Mouse (Mus musculus): ENCODE data around the gene Tysnd1. TPM values are rescaled to one million over a fixed set of nuclear protein-coding genes. Genes with fewer than 3 reads are reported as not detected.
A peak's percentile ranks its signal among the peaks of the same experiment; 100 is the strongest.

Tysnd1 gene
- 26.7 and 29.0 TPM in 2 replicates for polyA plus RNA-seq (2015; fragmentation: Nextera tagmentation; extraction: Ambion mirVana)

- Histone ChIP-seq H3K36me3 (peaks cover 61% of the 10 kb centered on the region), H3K9me3 (no peaks in the 10 kb centered on the region), H3K4me3 (peak within 1 kb of the TSS; percentile 85), H3K4me1 (replicated peaks) (peaks cover 31% of the 10 kb centered on the region), H3K27me3 (no peaks in the 10 kb centered on the region), H3K4me2 (peak within 1 kb of the TSS; percentile 100), H3K27ac (replicated peaks) (peak within 1 kb of the TSS; percentile 39), H3K9ac (peak within 1 kb of the TSS; percentile 78)
- ATAC-seq (ENCODE audit: low read depth) = peak; percentile 98
- 1% methylated on average over 42 of the region's 42 CpGs for WGBS
Observed at GRCm38 (mm10) chr10:61694870-61695670, at the start of gene Tysnd1. Gene Tysnd1 (plus strand): TSS chr10:61695514.

GRCm38 (mm10) chr10:61646557-61646956 is 48.8 kb upstream of the Tysnd1 start:
- no peaks in the 10 kb centered on the region for H3K27me3 ChIP-seq
- no peak overlapping the region for H3K27ac ChIP-seq (replicated peaks)
- no peaks in the 10 kb centered on the region for H3K9me3 ChIP-seq
- 59% methylated on average over 7 of the region's 7 CpGs for WGBS
- ATAC-seq (ENCODE audit: low read depth) = no peak
- H3K9ac ChIP-seq = no peak overlapping the region
- peaks cover 23% of the 10 kb centered on the region for H3K4me1 ChIP-seq (replicated peaks)
- no peak overlapping the region for H3K4me3 ChIP-seq
- 0 out of 2 replicates have a peak, but pooled peaks cover under 1% of the 10 kb centered on the region for H3K36me3 ChIP-seq
- no peak overlapping the region for H3K4me2 ChIP-seq

- H3K9ac ChIP-seq = peak within 1 kb of the TSS; percentile 90
- peak; percentile 99 for ATAC-seq (ENCODE audit: low read depth)
- H3K36me3 ChIP-seq = peaks cover 13% of the 10 kb centered on the region; the same call in 1 of the 2 replicates
- peak within 1 kb of the TSS; percentile 82 for H3K4me3 ChIP-seq
- no peaks in the 10 kb centered on the region for H3K9me3 ChIP-seq
- H3K4me1 ChIP-seq (replicated peaks) = peaks cover 23% of the 10 kb centered on the region
- no peaks in the 10 kb centered on the region for H3K27me3 ChIP-seq
- peak within 1 kb of the TSS; percentile 89 for H3K27ac ChIP-seq (replicated peaks)
- 3% methylated on average over 46 of the region's 50 CpGs for WGBS
- H3K4me2 ChIP-seq = peak within 1 kb of the TSS; percentile 92
Observed at GRCm38 (mm10) chr10:61647790-61648736, 47.3 kb upstream of the Tysnd1 start, which contains the start of gene Ppa1. Gene Ppa1 (plus strand): TSS chr10:61648552.

- H3K27me3 ChIP-seq = no peaks in the 10 kb centered on the region
- H3K4me1 ChIP-seq (replicated peaks) = peaks cover 23% of the 10 kb centered on the region
- H3K9ac ChIP-seq = peak overlapping the region; percentile 90
- H3K36me3 ChIP-seq = peaks cover 22% of the 10 kb centered on the region
- H3K4me3 ChIP-seq = peak overlapping the region; percentile 82
- H3K27ac ChIP-seq (replicated peaks) = peak overlapping the region; percentile 89
- peak; percentile 78 for ATAC-seq (ENCODE audit: low read depth)
- 1% methylated on average over 45 of the region's 49 CpGs for WGBS
- H3K9me3 ChIP-seq = no peaks in the 10 kb centered on the region
- peak overlapping the region; percentile 92 for H3K4me2 ChIP-seq
Observed at GRCm38 (mm10) chr10:61648737-61649645, 46.3 kb upstream of the Tysnd1 start.

- Histone ChIP-seq H3K36me3 (peaks cover 42% of the 10 kb centered on the region), H3K27ac (replicated peaks) (no peak overlapping the region)
- 93% methylated on average over 4 of the region's 4 CpGs for WGBS
Observed at GRCm38 (mm10) chr10:61654105-61654504, 41.2 kb upstream of the Tysnd1 start.

GRCm38 (mm10) chr10:61654691-61655090 is 40.6 kb upstream of the Tysnd1 start:
- Histone ChIP-seq H3K4me2 (no peak overlapping the region), H3K36me3 (peaks cover 48% of the 10 kb centered on the region), H3K4me1 (replicated peaks) (peaks cover 11% of the 10 kb centered on the region; the same call in 1 of the 2 replicates), H3K27me3 (no peaks in the 10 kb centered on the region), H3K9ac (no peak overlapping the region), H3K9me3 (no peaks in the 10 kb centered on the region), H3K27ac (replicated peaks) (no peak overlapping the region), H3K4me3 (no peak overlapping the region)
- no peak for ATAC-seq (ENCODE audit: low read depth)
- 94% methylated on average over 7 of the region's 7 CpGs for WGBS

More at GRCm38 (mm10) chr10:61654105-61654504, 41.2 kb upstream of the Tysnd1 start:
- Histone ChIP-seq H3K4me1 (replicated peaks) (peaks cover 17% of the 10 kb centered on the region), H3K4me3 (no peak overlapping the region), H3K9me3 (no peaks in the 10 kb centered on the region), H3K4me2 (no peak overlapping the region), H3K27me3 (no peaks in the 10 kb centered on the region), H3K9ac (no peak overlapping the region)
- ATAC-seq (ENCODE audit: low read depth) = no peak

- 99% methylated on average over 3 of the region's 3 CpGs for WGBS
- Histone ChIP-seq H3K27me3 (no peaks in the 10 kb centered on the region), H3K36me3 (peaks cover 53% of the 10 kb centered on the region), H3K4me1 (replicated peaks) (peaks cover 6% of the 10 kb centered on the region; the same call in 1 of the 2 replicates), H3K4me2 (no peak overlapping the region), H3K9me3 (no peaks in the 10 kb centered on the region), H3K4me3 (no peak overlapping the region), H3K27ac (replicated peaks) (no peak overlapping the region), H3K9ac (no peak overlapping the region)
- ATAC-seq (ENCODE audit: low read depth) = no peak
Observed at GRCm38 (mm10) chr10:61655188-61655587, 40.1 kb upstream of the Tysnd1 start.

GRCm38 (mm10) chr10:61656928-61657882 is 38.1 kb upstream of the Tysnd1 start:
- no peak for ATAC-seq (ENCODE audit: low read depth)
- Histone ChIP-seq H3K4me1 (replicated peaks) (peaks cover 11% of the 10 kb centered on the region), H3K36me3 (peaks cover 58% of the 10 kb centered on the region), H3K9ac (no peak overlapping the region), H3K27ac (replicated peaks) (no peak overlapping the region), H3K4me2 (no peak overlapping the region), H3K9me3 (no peaks in the 10 kb centered on the region), H3K4me3 (no peak overlapping the region), H3K27me3 (no peaks in the 10 kb centered on the region)
- WGBS = 92% methylated on average over 18 of the region's 18 CpGs

GRCm38 (mm10) chr10:61657985-61658384 is 37.3 kb upstream of the Tysnd1 start:
- H3K36me3 ChIP-seq = peaks cover 51% of the 10 kb centered on the region
- no peak overlapping the region for H3K27ac ChIP-seq (replicated peaks)
- ATAC-seq (ENCODE audit: low read depth) = no peak
- WGBS = 29% methylated on average over 4 of the region's 4 CpGs
- no peak overlapping the region for H3K4me3 ChIP-seq
- H3K4me2 ChIP-seq = no peak overlapping the region
- no peaks in the 10 kb centered on the region for H3K27me3 ChIP-seq
- no peaks in the 10 kb centered on the region for H3K9me3 ChIP-seq
- no peak overlapping the region for H3K9ac ChIP-seq
- peaks cover 19% of the 10 kb centered on the region for H3K4me1 ChIP-seq (replicated peaks)

- 0 out of 2 replicates have a peak overlapping the region, but pooled peaks have one; percentile 26 for H3K9ac ChIP-seq
- ATAC-seq (ENCODE audit: low read depth) = no peak
- WGBS = 64% methylated on average over 8 of the region's 8 CpGs
Observed at GRCm38 (mm10) chr10:61661887-61662286, 33.4 kb upstream of the Tysnd1 start.

More at GRCm38 (mm10) chr10:61661887-61662286, 33.4 kb upstream of the Tysnd1 start:
- peaks cover 21% of the 10 kb centered on the region for H3K4me1 ChIP-seq (replicated peaks)
- no peak overlapping the region for H3K4me3 ChIP-seq
- H3K27me3 ChIP-seq = no peaks in the 10 kb centered on the region
- H3K27ac ChIP-seq (replicated peaks) = peak overlapping the region; percentile 77
- H3K9me3 ChIP-seq = no peaks in the 10 kb centered on the region
- peaks cover 51% of the 10 kb centered on the region for H3K36me3 ChIP-seq
- no peak overlapping the region for H3K4me2 ChIP-seq

All from neural tube, embryonic 13.5 days (tissue).